Mouse (Mus musculus) intestine, embryonic 16.5 days (tissue): ENCODE measurements around the gene Arl5b. TPM values are rescaled to one million over a fixed set of nuclear protein-coding genes. Genes with fewer than 3 reads are reported as not detected.

Experiments
- ATAC-seq: fragments of 200-750 bp; cut with Nextera tagmentation; 2 replicates; pipeline ENCODE4 v1.8.0; 2017; ENCODE audit warnings: moderate TSS enrichment, moderate library complexity
- H3K27ac ChIP-seq: fragments of 300-500 bp; sonication (generic); 2 replicates; pipeline ENCODE4 v1.5.1; 2014; ENCODE audit warnings: mild to moderate bottlenecking, low read length
- H3K27me3 ChIP-seq: fragments of 300-500 bp; sonication (generic); replicated peaks from 2 replicates; pipeline ENCODE4 v1.6.1; 2014; ENCODE audit warnings: low read length, control low read depth, mixed read lengths; ENCODE audit not compliant: control insufficient read depth, insufficient read depth
- H3K36me3 ChIP-seq: fragments of 300-500 bp; sonication (generic); 2 replicates; pipeline ENCODE4 v1.6.1; 2014; ENCODE audit warnings: low read length, control low read depth; ENCODE audit not compliant: control insufficient read depth, insufficient read depth
- H3K4me1 ChIP-seq: fragments of 300-500 bp; sonication (generic); 2 replicates; pipeline ENCODE4 v1.6.1; 2014; ENCODE audit warnings: low read length, control low read depth, mixed read lengths; ENCODE audit not compliant: control insufficient read depth, insufficient read depth
- H3K4me2 ChIP-seq: fragments of 300-500 bp; sonication (generic); 2 replicates; pipeline ENCODE4 v1.6.1; 2014; ENCODE audit warnings: low read depth, low read length, control low read depth
- H3K4me3 ChIP-seq: fragments of 300-500 bp; sonication (generic); 2 replicates; pipeline ENCODE4 v1.5.1; 2014; ENCODE audit warnings: mild to moderate bottlenecking, low read length
- H3K9ac ChIP-seq: fragments of 300-500 bp; sonication (generic); 2 replicates; pipeline ENCODE4 v1.6.1; 2014; ENCODE audit warnings: low read depth, low read length
- H3K9me3 ChIP-seq: fragments of 300-500 bp; sonication (generic); 2 replicates; pipeline ENCODE4 v1.6.1; 2016; ENCODE audit warnings: low read length, control low read depth; ENCODE audit not compliant: control insufficient read depth
- WGBS: fragments of 180-500 bp; shearing (Covaris S2); extraction: QIAGEN DNeasy Blood & Tissue Kit; methylation state at CpG from one replicate; pipeline ENCODE4 v1.1.7; 2014; 5-methylcytosine and 5-hydroxymethylcytosine counted together
- polyA plus RNA-seq: library from polyadenylated mRNA; unstranded; fragments of >200 nt; fragmentation: Nextera tagmentation; extraction: Ambion mirVana; gene quantifications from 2 replicates; pipeline ENCODE4 v1.2.1, GENCODE M21; 2015

The Arl5b gene
- polyA plus RNA-seq, 1 experiment from 2014 or later = 19.6 TPM

DNA sequence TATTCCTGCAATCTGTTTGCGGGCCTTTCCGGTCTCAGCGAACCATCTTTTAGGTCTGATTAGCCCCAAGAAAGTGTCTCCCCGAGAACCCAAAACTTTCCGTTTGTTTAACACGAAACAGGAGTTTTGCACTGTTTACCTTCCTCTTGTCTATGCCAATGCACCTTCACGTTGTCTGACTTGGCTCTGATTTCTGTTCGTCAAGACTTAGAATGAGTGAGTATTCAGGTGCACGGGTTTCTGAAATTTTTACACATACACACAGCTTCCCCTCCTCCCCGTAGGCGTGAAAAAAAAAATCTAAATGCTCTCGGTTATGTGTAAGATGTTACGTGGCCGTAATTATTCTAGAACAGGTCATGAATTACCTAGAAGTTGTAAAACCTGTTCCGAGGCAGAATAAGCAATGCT, 6.6 kb downstream of the Arl5b start:
- H3K4me3 ChIP-seq = peak overlapping the region; percentile 86
- peak overlapping the region; percentile 58 for H3K4me2 ChIP-seq
- H3K36me3 ChIP-seq = no peaks in the 10 kb centered on the region
- peak overlapping the region; percentile 93 for H3K27ac ChIP-seq
- ATAC-seq = peak; percentile 3; the same call in 1 of the 2 replicates
- H3K9ac ChIP-seq = peak overlapping the region; percentile 94
- peaks cover 17% of the 10 kb centered on the region for H3K4me1 ChIP-seq
- WGBS = 0% methylated on average over 15 of the region's 15 CpGs
- H3K9me3 ChIP-seq = no peaks in the 10 kb centered on the region
- H3K27me3 ChIP-seq = no peaks in the 10 kb centered on the region

DNA sequence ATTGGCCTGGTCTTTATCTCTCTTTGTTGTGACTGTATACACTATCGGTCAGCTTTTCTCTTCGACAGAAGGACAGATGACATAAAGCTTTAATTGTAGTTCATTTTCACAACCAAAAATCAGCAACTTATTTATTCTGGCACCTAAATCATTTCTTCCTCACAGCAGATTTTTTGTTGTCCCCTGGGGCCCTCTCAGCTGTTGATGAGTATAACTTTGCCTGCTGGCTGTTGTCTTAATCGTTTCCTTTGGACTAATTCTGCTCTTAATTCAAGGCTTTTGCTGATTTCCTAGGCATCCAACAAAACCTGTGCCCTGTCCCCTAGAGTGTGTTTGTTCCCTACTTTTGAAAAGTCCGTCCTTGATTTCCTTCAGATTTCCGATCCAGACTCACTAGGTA, 9.0 kb downstream of the Arl5b start:
- H3K4me2 ChIP-seq = no peak overlapping the region

DNA sequence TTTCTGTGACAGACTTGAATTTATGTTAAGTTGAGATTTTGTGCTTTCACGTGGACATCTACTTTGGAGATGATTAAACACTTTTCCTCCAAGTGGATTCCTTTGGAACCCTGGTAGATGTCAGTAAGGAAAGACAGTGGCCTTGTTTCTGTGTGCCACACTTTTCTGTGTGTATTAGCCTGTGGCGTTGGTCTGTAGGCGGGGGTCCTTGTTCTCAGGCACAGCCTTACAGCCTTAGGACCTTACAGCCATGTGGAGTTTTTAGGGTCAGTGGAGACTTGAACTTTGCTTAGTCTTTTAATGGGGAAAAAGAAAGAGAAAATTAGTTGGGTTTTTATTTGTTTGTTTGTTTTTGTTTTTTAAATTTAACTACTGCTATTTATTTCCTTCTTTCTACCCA, 11.7 kb downstream of the Arl5b start:
- 79% methylated on average over 3 of the region's 3 CpGs for WGBS
- no peak for ATAC-seq
- H3K4me2 ChIP-seq = no peak overlapping the region

More for the DNA sequence above, 9.0 kb downstream of the Arl5b start:
- H3K9ac ChIP-seq = no peak overlapping the region
- H3K27me3 ChIP-seq = no peaks in the 10 kb centered on the region
- peaks cover 17% of the 10 kb centered on the region for H3K4me1 ChIP-seq
- 83% methylated on average over 5 of the region's 5 CpGs for WGBS
- H3K36me3 ChIP-seq = no peaks in the 10 kb centered on the region
- no peak overlapping the region for H3K4me3 ChIP-seq
- no peak overlapping the region for H3K27ac ChIP-seq
- ATAC-seq = no peak
- no peaks in the 10 kb centered on the region for H3K9me3 ChIP-seq

DNA sequence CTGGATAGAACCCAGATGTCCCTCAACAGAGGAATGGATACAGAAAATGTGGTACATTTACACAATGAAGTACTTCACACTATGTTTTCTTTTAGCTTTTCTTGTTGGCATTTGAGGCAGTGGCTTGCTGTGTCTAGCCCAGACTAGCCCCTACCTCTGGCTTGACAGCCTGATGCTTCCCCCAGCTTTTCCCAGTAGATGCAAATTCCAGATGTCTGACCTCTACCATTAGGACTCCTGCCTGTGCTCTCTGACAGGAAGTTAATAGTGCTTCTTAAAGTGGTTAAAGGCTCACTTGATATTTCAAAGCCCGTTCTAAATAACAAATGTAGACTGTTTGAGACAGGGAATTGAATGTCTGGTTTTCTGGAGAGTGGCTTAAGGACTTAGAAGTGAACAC, 14.6 kb downstream of the Arl5b start:
- Histone ChIP-seq H3K36me3 (no peaks in the 10 kb centered on the region), H3K27ac (no peak overlapping the region), H3K4me2 (no peak overlapping the region), H3K27me3 (no peaks in the 10 kb centered on the region), H3K4me3 (no peak overlapping the region), H3K4me1 (no peaks in the 10 kb centered on the region), H3K9ac (no peak overlapping the region), H3K9me3 (no peaks in the 10 kb centered on the region)
- no peak for ATAC-seq
- WGBS = 22% methylated on average over 1 of the region's 1 CpGs

More for the DNA sequence above, 11.7 kb downstream of the Arl5b start:
- no peaks in the 10 kb centered on the region for H3K27me3 ChIP-seq
- H3K36me3 ChIP-seq = no peaks in the 10 kb centered on the region
- H3K9ac ChIP-seq = no peak overlapping the region
- H3K27ac ChIP-seq = no peak overlapping the region
- no peaks in the 10 kb centered on the region for H3K9me3 ChIP-seq
- no peak overlapping the region for H3K4me3 ChIP-seq
- peaks cover 13% of the 10 kb centered on the region for H3K4me1 ChIP-seq

DNA sequence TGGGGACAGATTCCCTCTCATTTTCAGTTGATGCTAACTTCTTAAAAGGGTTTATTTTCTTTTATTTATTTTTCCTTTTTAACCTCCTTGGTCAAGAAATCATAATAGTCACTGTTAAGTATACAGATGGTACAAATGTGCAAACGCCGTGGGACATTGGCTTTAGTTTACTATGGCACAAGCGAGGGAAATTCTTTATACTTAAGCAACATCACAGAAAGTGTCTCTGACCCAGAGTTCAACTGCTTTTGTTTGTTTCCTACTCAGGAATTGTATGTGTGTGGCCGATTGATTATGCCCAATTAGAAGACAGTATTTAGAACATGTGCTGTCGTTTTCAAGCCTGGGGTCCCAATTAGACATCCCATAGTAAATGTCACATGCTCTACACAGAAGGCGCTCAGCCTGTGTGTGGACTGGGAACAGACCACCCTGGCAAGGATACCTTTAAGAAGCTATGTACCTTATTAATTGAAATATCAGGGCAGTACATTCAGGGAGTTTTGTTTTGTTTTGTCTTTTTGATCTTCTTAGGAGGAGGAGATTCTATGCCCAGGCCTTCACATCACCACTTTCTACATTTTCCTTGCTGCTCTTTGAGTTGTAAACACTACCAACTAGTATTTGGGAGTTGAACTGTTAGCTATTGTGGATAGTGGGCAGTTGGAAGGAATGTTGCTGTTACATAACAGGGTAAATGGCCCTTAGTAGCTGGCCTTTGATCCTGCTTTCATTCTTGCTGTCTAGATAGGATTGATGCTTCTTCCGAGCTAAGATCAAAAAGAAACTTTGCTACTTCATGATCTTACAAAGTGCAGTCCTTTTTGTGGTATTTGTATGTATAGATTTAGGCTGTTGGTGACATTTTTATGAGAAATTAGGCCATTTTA, 15.4 kb downstream of the Arl5b start:
- H3K36me3 ChIP-seq = no peaks in the 10 kb centered on the region
- no peak overlapping the region for H3K4me2 ChIP-seq
- H3K27me3 ChIP-seq = no peaks in the 10 kb centered on the region
- no peaks in the 10 kb centered on the region for H3K4me1 ChIP-seq
- H3K4me3 ChIP-seq = no peak overlapping the region
- H3K9me3 ChIP-seq = no peaks in the 10 kb centered on the region
- H3K9ac ChIP-seq = no peak overlapping the region
- no peak overlapping the region for H3K27ac ChIP-seq
- ATAC-seq = no peak
- WGBS = 66% methylated on average over 7 of the region's 7 CpGs

DNA sequence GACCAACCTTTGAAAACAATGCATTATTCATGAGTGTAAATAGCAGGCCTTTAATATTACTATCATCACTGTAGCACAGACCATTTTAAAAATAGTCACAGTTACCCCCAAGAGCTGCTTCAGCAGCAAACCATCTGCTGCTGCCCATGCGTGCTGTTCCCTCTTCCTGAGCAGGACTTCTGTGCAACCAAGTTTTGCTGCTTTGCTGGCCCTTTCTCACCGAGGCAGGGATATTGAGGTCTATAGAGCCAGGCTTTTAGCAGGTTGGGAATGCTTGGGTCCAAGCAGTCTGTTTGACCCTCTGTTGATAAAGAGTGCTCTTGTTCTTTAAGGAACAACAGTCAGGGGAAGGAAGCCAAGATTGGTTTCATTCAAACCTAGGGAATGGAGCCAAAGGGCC, 16.3 kb downstream of the Arl5b start:
- Histone ChIP-seq H3K4me3 (no peak overlapping the region), H3K4me1 (no peaks in the 10 kb centered on the region), H3K27ac (no peak overlapping the region), H3K9ac (no peak overlapping the region), H3K9me3 (no peaks in the 10 kb centered on the region), H3K36me3 (peaks cover 5% of the 10 kb centered on the region; the same call in 1 of the 2 replicates), H3K27me3 (no peaks in the 10 kb centered on the region), H3K4me2 (no peak overlapping the region)
- ATAC-seq = no peak
- WGBS = 85% methylated on average over 2 of the region's 2 CpGs

DNA sequence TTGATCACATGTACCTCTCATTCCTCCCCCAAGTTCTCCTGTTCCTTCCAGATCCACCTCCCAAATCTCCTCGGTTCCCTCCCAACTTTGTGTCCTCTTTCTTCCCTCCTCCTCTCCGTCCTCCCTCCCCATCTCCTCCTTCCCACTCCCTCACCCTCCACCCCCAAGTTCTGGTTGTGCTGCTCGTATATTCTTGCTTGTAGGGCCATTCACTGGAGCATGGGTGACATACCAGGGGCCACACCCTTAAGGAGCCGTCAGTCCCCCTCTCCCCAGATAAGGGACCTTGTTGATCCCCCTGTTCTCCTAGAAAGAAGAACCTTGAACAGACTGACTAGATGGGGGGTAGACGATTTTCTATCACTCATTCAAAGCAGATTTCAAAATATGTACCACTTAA, 17.9 kb downstream of the Arl5b start:
- no peaks in the 10 kb centered on the region for H3K9me3 ChIP-seq
- WGBS = 69% methylated on average over 5 of the region's 5 CpGs
- H3K4me3 ChIP-seq = no peak overlapping the region
- H3K27me3 ChIP-seq = no peaks in the 10 kb centered on the region
- ATAC-seq = no peak
- H3K4me2 ChIP-seq = no peak overlapping the region
- no peaks in the 10 kb centered on the region for H3K4me1 ChIP-seq
- no peak overlapping the region for H3K27ac ChIP-seq
- peaks cover 7% of the 10 kb centered on the region; the same call in 1 of the 2 replicates for H3K36me3 ChIP-seq
- no peak overlapping the region for H3K9ac ChIP-seq

DNA sequence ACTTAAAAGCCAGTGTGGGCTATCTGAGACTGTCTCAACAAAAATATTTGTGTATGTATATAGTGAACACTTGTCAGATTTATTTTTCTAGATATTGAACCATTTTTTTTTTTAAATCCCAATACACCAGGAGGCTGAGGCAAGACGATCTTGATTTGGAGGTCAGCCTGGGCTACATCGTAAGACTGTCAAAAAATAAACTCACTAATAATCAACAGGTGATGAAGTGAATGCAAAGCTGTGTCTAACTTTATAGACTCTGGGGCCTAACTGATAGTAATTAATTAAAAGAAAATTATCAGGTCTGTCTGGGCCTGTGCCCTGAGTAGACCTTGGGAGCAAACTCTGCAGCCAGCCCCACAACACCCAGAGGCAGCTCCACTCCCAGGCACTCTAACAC, 34.5 kb downstream of the Arl5b start:
- H3K9me3 ChIP-seq = no peaks in the 10 kb centered on the region
- H3K4me3 ChIP-seq = no peak overlapping the region
- no peak overlapping the region for H3K9ac ChIP-seq
- H3K27ac ChIP-seq = no peak overlapping the region
- no peaks in the 10 kb centered on the region for H3K4me1 ChIP-seq
- 99% methylated on average over 2 of the region's 2 CpGs for WGBS
- H3K36me3 ChIP-seq = 0 out of 2 replicates have a peak, but pooled peaks cover 2% of the 10 kb centered on the region
- no peaks in the 10 kb centered on the region for H3K27me3 ChIP-seq
- no peak for ATAC-seq
- no peak overlapping the region for H3K4me2 ChIP-seq

DNA sequence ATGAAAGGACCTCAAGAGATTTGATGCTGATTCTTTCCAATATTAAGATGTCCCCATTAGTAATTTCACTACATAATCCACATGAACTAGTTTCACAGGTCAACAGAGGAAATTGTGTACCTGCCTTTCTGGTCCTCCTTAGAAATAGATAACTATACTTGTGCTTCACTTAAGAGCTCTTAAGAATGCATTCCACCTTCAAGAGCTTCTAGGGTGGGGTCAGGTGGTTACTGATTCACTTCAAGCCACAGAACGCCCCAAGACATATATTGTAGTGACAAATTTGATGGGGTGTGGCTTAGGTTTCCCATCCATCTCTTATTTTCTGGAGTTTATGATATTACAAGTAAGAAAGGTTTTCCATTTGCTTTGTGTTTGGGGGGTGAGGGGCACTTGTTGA, 38.1 kb downstream of the Arl5b start:
- H3K4me2 ChIP-seq = no peak overlapping the region
- no peaks in the 10 kb centered on the region for H3K36me3 ChIP-seq
- 69% methylated on average over 1 of the region's 1 CpGs for WGBS
- no peaks in the 10 kb centered on the region for H3K4me1 ChIP-seq
- no peaks in the 10 kb centered on the region for H3K9me3 ChIP-seq
- H3K9ac ChIP-seq = no peak overlapping the region
- H3K27me3 ChIP-seq = no peaks in the 10 kb centered on the region
- no peak overlapping the region for H3K4me3 ChIP-seq
- ATAC-seq = no peak
- H3K27ac ChIP-seq = no peak overlapping the region
